Mouse (Mus musculus) heart, embryonic 15.5 days (tissue): Measurements from ENCODE around the gene Islr2. TPM values are rescaled to one million over a fixed set of nuclear protein-coding genes. Genes with fewer than 3 reads are reported as not detected.
"Not testable (repeated sequence)": the region's sequence is repeated elsewhere in the genome, so short reads cannot be mapped to it uniquely, and the experiment has no call there.

Source experiments
- ATAC-seq: fragments of 200-750 bp; cut with Nextera tagmentation; replicated peaks from 2 replicates; pipeline ENCODE4 v1.8.0; 2017; ENCODE audit warnings: low read depth, moderate TSS enrichment; ENCODE audit not compliant: insufficient number of reproducible peaks, insufficient read depth, low FRiP score
- H3K27ac ChIP-seq: fragments of 300-500 bp; sonication (generic); 2 replicates; pipeline ENCODE4 v1.5.1; 2015; ENCODE audit warnings: mild to moderate bottlenecking, inconsistent platforms
- H3K27me3 ChIP-seq: fragments of 300-500 bp; sonication (generic); 2 replicates; pipeline ENCODE4 v1.6.1; 2015; ENCODE audit warnings: inconsistent platforms
- H3K36me3 ChIP-seq: fragments of 300-500 bp; sonication (generic); 2 replicates; pipeline ENCODE4 v1.6.1; 2015; ENCODE audit warnings: mild to moderate bottlenecking, inconsistent platforms
- H3K4me1 ChIP-seq: fragments of 300-500 bp; sonication (generic); replicated peaks from 2 replicates; pipeline ENCODE4 v1.6.1; 2015; ENCODE audit warnings: inconsistent platforms
- H3K4me2 ChIP-seq: fragments of 300-500 bp; sonication (generic); 2 replicates; pipeline ENCODE4 v1.6.1; 2015; ENCODE audit warnings: inconsistent platforms, mild to moderate bottlenecking, moderate library complexity
- H3K4me3 ChIP-seq: fragments of 300-500 bp; sonication (generic); 2 replicates; pipeline ENCODE4 v1.5.1; 2015; ENCODE audit warnings: mild to moderate bottlenecking, inconsistent platforms
- H3K9ac ChIP-seq: fragments of 300-500 bp; sonication (generic); 2 replicates; pipeline ENCODE4 v1.6.1; 2015; ENCODE audit warnings: mild to moderate bottlenecking, inconsistent platforms
- H3K9me3 ChIP-seq: fragments of 300-500 bp; sonication (generic); replicated peaks from 2 replicates; pipeline ENCODE4 v1.6.1; 2016; ENCODE audit warnings: inconsistent platforms
- WGBS: fragments of 180-500 bp; shearing (Covaris S2); methylation state at CpG from one replicate; pipeline ENCODE4 v1.1.7; 2015; ENCODE audit warnings: mixed read lengths; 5-methylcytosine and 5-hydroxymethylcytosine counted together
- polyA plus RNA-seq: library from polyadenylated mRNA; unstranded; fragments of >200 nt; fragmentation: Nextera tagmentation; extraction: Ambion mirVana; gene quantifications from 2 replicates; pipeline ENCODE4 v1.2.1, GENCODE M21; 2015

Gene Islr2
- 0.20 TPM in 1 of 2 replicates, not detected in the other for polyA plus RNA-seq

GRCm38 (mm10) chr9:58203516-58204447 is at the start of gene Islr2, which contains the start of gene Islr:
TSS of gene Islr2 (minus strand) at chr9:58204319.
TSS of gene Islr (minus strand) at chr9:58204306.
- Histone ChIP-seq H3K9ac (0 out of 2 replicates have a peak within 1 kb of the TSS, but pooled peaks have one; percentile 33), H3K4me2 (peak within 1 kb of the TSS; percentile 76), H3K4me3 (peak within 1 kb of the TSS; percentile 54), H3K4me1 (peaks cover 39% of the 10 kb centered on the region), H3K27me3 (peaks cover 54% of the 10 kb centered on the region), H3K9me3 (no peaks in the 10 kb centered on the region), H3K27ac (no peak within 1 kb of the TSS), H3K36me3 (no peaks in the 10 kb centered on the region)
- WGBS: 4% methylated on average over 42 of the region's 42 CpGs
- peak; percentile 75 for ATAC-seq

- H3K9ac ChIP-seq: peak overlapping the region; percentile 85
- peak overlapping the region; percentile 86 for H3K4me3 ChIP-seq
- H3K27ac ChIP-seq: peak overlapping the region; percentile 83
- ATAC-seq, H3K27me3 ChIP-seq, H3K9me3 ChIP-seq: not testable (repeated sequence)
- H3K4me2 ChIP-seq: peak overlapping the region; percentile 75
- H3K36me3 ChIP-seq: peaks cover 19% of the 10 kb centered on the region
- 57% methylated on average over 5 of the region's 5 CpGs for WGBS
- peaks cover 26% of the 10 kb centered on the region for H3K4me1 ChIP-seq
These were observed 49.6 kb upstream of the Islr2 start for GRCm38 (mm10) chr9:58253805-58254122.

- peak within 1 kb of the TSS; percentile 75 for H3K4me2 ChIP-seq
- peak within 1 kb of the TSS; percentile 85 for H3K9ac ChIP-seq
- H3K27ac ChIP-seq: peak within 1 kb of the TSS; percentile 83
- H3K4me1 ChIP-seq: peaks cover 32% of the 10 kb centered on the region
- no peaks in the 10 kb centered on the region for H3K9me3 ChIP-seq
- peaks cover 15% of the 10 kb centered on the region for H3K36me3 ChIP-seq
- no peaks in the 10 kb centered on the region for H3K27me3 ChIP-seq
- WGBS: under 1% methylated on average over 31 of the region's 31 CpGs
- peak within 1 kb of the TSS; percentile 86 for H3K4me3 ChIP-seq
- ATAC-seq: peak; percentile 92
These were observed 49.1 kb upstream of the Islr2 start, which contains the start of gene Stoml1 for GRCm38 (mm10) chr9:58253033-58253804. TSS of gene Stoml1 (plus strand) at chr9:58253164.

- H3K9me3 ChIP-seq, ATAC-seq, H3K4me2 ChIP-seq, H3K36me3 ChIP-seq, H3K27me3 ChIP-seq, H3K4me3 ChIP-seq: not testable (repeated sequence)
- Histone ChIP-seq H3K4me1 (peaks cover 52% of the 10 kb centered on the region), H3K27ac (peak overlapping the region; percentile 95), H3K9ac (peak overlapping the region; percentile 2; the same call in 1 of the 2 replicates)
- WGBS: 87% methylated on average over 1 of the region's 1 CpGs
These were observed 46.6 kb upstream of the Islr2 start for GRCm38 (mm10) chr9:58250730-58251129.

GRCm38 (mm10) chr9:58250322-58250721 is 46.2 kb upstream of the Islr2 start:
- Histone ChIP-seq H3K27ac (peak overlapping the region; percentile 95), H3K4me3 (peak overlapping the region; percentile 58), H3K4me1 (peaks cover 52% of the 10 kb centered on the region), H3K9me3 (no peaks in the 10 kb centered on the region), H3K9ac (peak overlapping the region; percentile 2; the same call in 1 of the 2 replicates), H3K27me3 (no peaks in the 10 kb centered on the region), H3K36me3 (no peaks in the 10 kb centered on the region), H3K4me2 (peak overlapping the region; percentile 73)
- no peak for ATAC-seq
- WGBS: 70% methylated on average over 8 of the region's 8 CpGs

- WGBS: 1% methylated on average over 16 of the region's 16 CpGs
- Histone ChIP-seq H3K9me3 (no peaks in the 10 kb centered on the region), H3K9ac (peak within 1 kb of the TSS; percentile 66), H3K4me3 (peak within 1 kb of the TSS; percentile 58), H3K4me2 (peak within 1 kb of the TSS; percentile 73), H3K27ac (peak within 1 kb of the TSS; percentile 95), H3K27me3 (no peaks in the 10 kb centered on the region), H3K4me1 (peaks cover 50% of the 10 kb centered on the region), H3K36me3 (no peaks in the 10 kb centered on the region)
- peak; percentile 69 for ATAC-seq
These were observed 45.6 kb upstream of the Islr2 start, which contains the start of gene Pml for GRCm38 (mm10) chr9:58249592-58250192. TSS of gene Pml (minus strand) at chr9:58249786.

- H3K9ac ChIP-seq: peak overlapping the region; percentile 66
- no peak for ATAC-seq
- no peaks in the 10 kb centered on the region for H3K36me3 ChIP-seq
- H3K4me2 ChIP-seq: peak overlapping the region; percentile 73
- H3K9me3 ChIP-seq: no peaks in the 10 kb centered on the region
- peak overlapping the region; percentile 58 for H3K4me3 ChIP-seq
- peaks cover 52% of the 10 kb centered on the region for H3K4me1 ChIP-seq
- H3K27me3 ChIP-seq: no peaks in the 10 kb centered on the region
- WGBS: 20% methylated on average over 7 of the region's 7 CpGs
- H3K27ac ChIP-seq: peak overlapping the region; percentile 95
These were observed 44.8 kb upstream of the Islr2 start for GRCm38 (mm10) chr9:58248746-58249413.

GRCm38 (mm10) chr9:58247064-58247759 is 43.1 kb upstream of the Islr2 start:
- no peaks in the 10 kb centered on the region for H3K36me3 ChIP-seq
- no peaks in the 10 kb centered on the region for H3K27me3 ChIP-seq
- H3K9ac ChIP-seq: peak overlapping the region; percentile 55
- H3K9me3 ChIP-seq: no peaks in the 10 kb centered on the region
- 5% methylated on average over 25 of the region's 25 CpGs for WGBS
- H3K4me3 ChIP-seq: peak overlapping the region; percentile 42
- H3K4me1 ChIP-seq: peaks cover 63% of the 10 kb centered on the region
- H3K4me2 ChIP-seq: peak overlapping the region; percentile 73
- peak; percentile 48; the same call in 1 of the 2 replicates for ATAC-seq
- peak overlapping the region; percentile 80 for H3K27ac ChIP-seq

GRCm38 (mm10) chr9:58246083-58246591 is 42.0 kb upstream of the Islr2 start:
- H3K4me1 ChIP-seq: peaks cover 74% of the 10 kb centered on the region
- no peaks in the 10 kb centered on the region for H3K9me3 ChIP-seq
- no peaks in the 10 kb centered on the region for H3K36me3 ChIP-seq
- WGBS: 51% methylated on average over 4 of the region's 4 CpGs
- H3K4me2 ChIP-seq: no peak overlapping the region
- no peak overlapping the region for H3K27ac ChIP-seq
- no peak overlapping the region for H3K4me3 ChIP-seq
- H3K9ac ChIP-seq: no peak overlapping the region
- ATAC-seq: no peak
- no peaks in the 10 kb centered on the region for H3K27me3 ChIP-seq

GRCm38 (mm10) chr9:58243696-58244095 is 39.6 kb upstream of the Islr2 start:
- Histone ChIP-seq H3K4me1 (peaks cover 60% of the 10 kb centered on the region), H3K4me3 (no peak overlapping the region), H3K9ac (no peak overlapping the region), H3K27me3 (no peaks in the 10 kb centered on the region), H3K9me3 (no peaks in the 10 kb centered on the region), H3K36me3 (no peaks in the 10 kb centered on the region), H3K27ac (no peak overlapping the region), H3K4me2 (no peak overlapping the region)
- no peak for ATAC-seq
- 72% methylated on average over 6 of the region's 6 CpGs for WGBS
